Mouse (Mus musculus): ENCODE measurements around the gene Adam1a. TPM values are rescaled to one million over a fixed set of nuclear protein-coding genes. Genes with fewer than 3 reads are reported as not detected.
"Not testable (repeated sequence)": the region's sequence is repeated elsewhere in the genome, so short reads cannot be mapped to it uniquely, and the experiment has no call there.

Gene Adam1a
- total RNA-seq, 2 experiments from 2014 or later: 1.8 to 1.9 TPM

GRCm38 (mm10) chr5:121503231-121503630 lies 42.1 kb downstream of the Adam1a start, which contains the start of gene Adam1b:
TSS of gene Adam1b (minus strand) at chr5:121503435.
- intact Hi-C loops (cut with DNase I): no loop called here
- no peak for DNase-seq

- intact Hi-C loops (cut with DNase I); DNase-seq: not testable (repeated sequence)
Measured at GRCm38 (mm10) chr5:121501424-121501996, 43.8 kb downstream of the Adam1a start.

- intact Hi-C loops (cut with DNase I): no loop called here
Measured at GRCm38 (mm10) chr5:121500719-121501118, 44.6 kb downstream of the Adam1a start.

GRCm38 (mm10) chr5:121493305-121493704 lies 52.0 kb downstream of the Adam1a start:
- intact Hi-C loops (cut with DNase I): no loop called here
- DNase-seq: no peak

More at GRCm38 (mm10) chr5:121500719-121501118, 44.6 kb downstream of the Adam1a start:
- no peak for DNase-seq

GRCm38 (mm10) chr5:121484801-121485200 lies 60.5 kb downstream of the Adam1a start:
- DNase-seq: no peak
- intact Hi-C loops (cut with DNase I): no loop called here

GRCm38 (mm10) chr5:121477680-121478079 lies 67.6 kb downstream of the Adam1a start:
- peak in 1 of 2 experiments; percentile 16 for DNase-seq
- intact Hi-C loops (cut with DNase I): loop anchor here (1.0 to 5.0 kb wide), 2 partner anchors 27 to 35 kb away; no protein-coding TSS in a partner anchor

GRCm38 (mm10) chr5:121476040-121476439 lies 69.2 kb downstream of the Adam1a start:
- intact Hi-C loops (cut with DNase I): loop anchor here (5.0 kb wide), 1 partner anchor 34 kb away; no protein-coding TSS in a partner anchor
- no peak for DNase-seq

GRCm38 (mm10) chr5:121474610-121475009 lies 70.7 kb downstream of the Adam1a start:
- no peak for DNase-seq
- intact Hi-C loops (cut with DNase I): loop anchor here (5.0 kb wide), 1 partner anchor 32 kb away; no protein-coding TSS in a partner anchor

- intact Hi-C loops (cut with DNase I): no loop called here
- no peak for DNase-seq
Measured at GRCm38 (mm10) chr5:121472411-121472810, 72.9 kb downstream of the Adam1a start.

- intact Hi-C loops (cut with DNase I): no loop called here
- DNase-seq: no peak
Measured at GRCm38 (mm10) chr5:121469566-121469965, 75.7 kb downstream of the Adam1a start.

Other genes starting within 250 kb of the Adam1a start
- gene Trafd1, start 159.8 kb downstream of the Adam1a start, total RNA-seq (2021): 10 to 100 TPM; 60.7 to 65.0 TPM
- gene Naa25, start 147.5 kb downstream of the Adam1a start, total RNA-seq (2021): 10 to 100 TPM; 20.8 to 23.5 TPM
- 10 to 100 TPM; 11.9 to 12.4 TPM for gene Tmem116, start 93.6 kb downstream of the Adam1a start, total RNA-seq (2021)
- gene Erp29, start 93.0 kb downstream of the Adam1a start, total RNA-seq (2021): 10 to 100 TPM; 71.5 to 78.6 TPM
- gene Adam1b, start 42.0 kb downstream of the Adam1a start, total RNA-seq (2021): not detected
- gene Gm42878, start within 50 bp of the Adam1a start, total RNA-seq (2021): not detected
- gene Mapkapk5, start 423 bp upstream of the Adam1a start, total RNA-seq (2021): 10 to 100 TPM; 85.1 to 89.3 TPM
- gene Aldh2, start 48.3 kb upstream of the Adam1a start, total RNA-seq (2021): 100 to 1,000 TPM; 263 to 319 TPM
- gene Acad12, start 73.5 kb upstream of the Adam1a start, total RNA-seq (2021): 10 to 100 TPM; 64.8 to 73.6 TPM
- gene Acad10, start 115.0 kb upstream of the Adam1a start, total RNA-seq (2021): 10 to 100 TPM; 19.8 to 23.8 TPM
- gene Brap, start 115.1 kb upstream of the Adam1a start, total RNA-seq (2021): 10 to 100 TPM; 29.8 to 31.9 TPM
- gene Atxn2, start 165.9 kb upstream of the Adam1a start, total RNA-seq (2021): 100 to 1,000 TPM; 138 to 149 TPM